Mouse (Mus musculus): ENCODE data around the gene Psmd8. TPM values are rescaled to one million over a fixed set of nuclear protein-coding genes. Genes with fewer than 3 reads are reported as not detected.
"Not testable (repeated sequence)": the region's sequence is repeated elsewhere in the genome, so short reads cannot be mapped to it uniquely, and the experiment has no call there.

Gene Psmd8
- polyA plus RNA-seq, 1 experiment from 2014 or later: 287 TPM

DNA sequence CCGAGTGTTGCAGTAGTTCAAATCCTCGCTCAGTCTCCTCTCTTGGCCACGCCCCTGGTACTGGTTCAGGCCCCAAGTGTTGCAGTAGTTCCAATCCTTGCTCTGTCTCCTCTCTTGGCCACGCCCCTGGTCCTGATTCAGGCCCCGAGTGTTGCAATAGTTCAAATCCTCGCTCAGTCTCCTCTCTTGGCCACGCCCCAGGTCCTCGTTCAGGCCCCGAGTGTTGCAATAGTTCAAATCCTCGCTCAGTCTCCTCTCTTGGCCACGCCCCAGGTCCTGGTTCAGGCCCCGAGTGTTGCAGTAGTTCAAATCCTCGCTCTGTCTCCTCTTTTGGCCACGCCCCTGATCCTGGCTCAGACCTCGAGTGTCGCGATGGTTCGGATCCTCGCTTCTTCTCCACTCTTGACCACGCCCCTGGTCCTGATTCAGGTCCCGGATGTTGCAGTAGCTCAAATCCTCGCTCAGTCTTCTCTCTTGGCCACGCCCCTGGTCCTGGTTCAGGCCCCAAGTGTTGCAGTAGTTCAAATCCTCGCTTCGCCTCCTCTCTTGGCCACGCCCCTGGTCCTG is 31.8 kb upstream of the Psmd8 start:
- Histone ChIP-seq H3K27me3 (ENCODE audit: control insufficient read depth, insufficient read depth, low read depth, low read length) (no peaks in the 10 kb centered on the region), H3K4me2 (ENCODE audit: low read length) (peak overlapping the region; percentile 58), H3K4me1 (ENCODE audit: control insufficient read depth, insufficient read depth, low read length) (peaks cover 8% of the 10 kb centered on the region), H3K9ac (ENCODE audit: low read depth, low read length) (no peak overlapping the region), H3K27ac (ENCODE audit: low read length) (no peak overlapping the region), H3K4me3 (ENCODE audit: low read depth, low read length) (peak overlapping the region; percentile 31), H3K36me3 (ENCODE audit: control insufficient read depth, insufficient read depth, low read length) (no peaks in the 10 kb centered on the region), H3K9me3 (replicated peaks; ENCODE audit: control insufficient read depth, low read length, poor library complexity, severe bottlenecking) (no peaks in the 10 kb centered on the region)
- 15% methylated on average over 26 of the region's 26 CpGs for WGBS
- no peak for ATAC-seq

GRCm38 (mm10) chr7:29211415-29212198 is 31.1 kb upstream of the Psmd8 start:
- peaks cover 8% of the 10 kb centered on the region for H3K4me1 ChIP-seq (ENCODE audit: control insufficient read depth, insufficient read depth, low read length)
- H3K27me3 ChIP-seq (ENCODE audit: control insufficient read depth, insufficient read depth, low read depth, low read length): no peaks in the 10 kb centered on the region
- ATAC-seq: 0 out of 2 replicates have a peak, but pooled peaks have one; percentile 22
- H3K9ac ChIP-seq (ENCODE audit: low read depth, low read length): no peak overlapping the region
- H3K27ac ChIP-seq (ENCODE audit: low read length): no peak overlapping the region
- peak overlapping the region; percentile 29 for H3K4me3 ChIP-seq (ENCODE audit: low read depth, low read length)
- WGBS: 6% methylated on average over 34 of the region's 34 CpGs
- peak overlapping the region; percentile 58 for H3K4me2 ChIP-seq (ENCODE audit: low read length)
- no peaks in the 10 kb centered on the region for H3K36me3 ChIP-seq (ENCODE audit: control insufficient read depth, insufficient read depth, low read length)
- no peaks in the 10 kb centered on the region for H3K9me3 ChIP-seq (replicated peaks; ENCODE audit: control insufficient read depth, low read length, poor library complexity, severe bottlenecking)

DNA sequence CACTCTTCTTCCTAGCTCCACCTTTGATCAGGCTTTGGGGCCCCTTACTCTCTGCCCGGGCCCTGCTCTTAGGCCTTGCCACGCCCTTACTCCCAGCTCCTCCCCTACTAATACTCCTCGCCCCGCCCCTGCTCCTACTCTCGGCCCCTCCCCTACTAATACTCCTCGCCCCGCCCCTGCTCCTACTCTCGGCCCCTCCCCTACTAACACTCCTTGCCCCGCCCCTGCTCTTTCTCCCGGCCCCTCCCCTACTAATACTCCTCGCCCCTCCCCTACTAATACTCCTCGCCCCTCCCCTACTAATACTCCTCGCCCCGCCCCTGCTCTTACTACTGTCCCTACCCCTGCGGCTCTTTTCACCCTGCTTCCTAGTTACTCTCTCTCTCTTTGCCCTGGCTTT is 30.5 kb upstream of the Psmd8 start:
- not testable (repeated sequence) for H3K27ac ChIP-seq (ENCODE audit: low read length); H3K27me3 ChIP-seq (ENCODE audit: control insufficient read depth, insufficient read depth, low read depth, low read length); H3K4me1 ChIP-seq (ENCODE audit: control insufficient read depth, insufficient read depth, low read length); H3K9me3 ChIP-seq (replicated peaks; ENCODE audit: control insufficient read depth, low read length, poor library complexity, severe bottlenecking); H3K9ac ChIP-seq (ENCODE audit: low read depth, low read length); H3K36me3 ChIP-seq (ENCODE audit: control insufficient read depth, insufficient read depth, low read length); ATAC-seq
- Histone ChIP-seq H3K4me2 (ENCODE audit: low read length) (peak overlapping the region; percentile 58), H3K4me3 (ENCODE audit: low read depth, low read length) (peak overlapping the region; percentile 29)
- 16% methylated on average over 15 of the region's 15 CpGs for WGBS

GRCm38 (mm10) chr7:29202577-29202976 is 22.1 kb upstream of the Psmd8 start:
- no peak for ATAC-seq
- Histone ChIP-seq H3K36me3 (ENCODE audit: control insufficient read depth, insufficient read depth, low read length) (no peaks in the 10 kb centered on the region), H3K27me3 (ENCODE audit: control insufficient read depth, insufficient read depth, low read depth, low read length) (no peaks in the 10 kb centered on the region), H3K4me3 (ENCODE audit: low read depth, low read length) (no peak overlapping the region), H3K27ac (ENCODE audit: low read length) (no peak overlapping the region), H3K9me3 (replicated peaks; ENCODE audit: control insufficient read depth, low read length, poor library complexity, severe bottlenecking) (no peaks in the 10 kb centered on the region), H3K4me2 (ENCODE audit: low read length) (no peak overlapping the region), H3K9ac (ENCODE audit: low read depth, low read length) (no peak overlapping the region), H3K4me1 (ENCODE audit: control insufficient read depth, insufficient read depth, low read length) (no peaks in the 10 kb centered on the region)
- WGBS: 85% methylated on average over 6 of the region's 6 CpGs

GRCm38 (mm10) chr7:29194230-29194629 is 13.7 kb upstream of the Psmd8 start:
- H3K27me3 ChIP-seq (ENCODE audit: control insufficient read depth, insufficient read depth, low read depth, low read length); ATAC-seq; H3K4me3 ChIP-seq (ENCODE audit: low read depth, low read length); H3K9me3 ChIP-seq (replicated peaks; ENCODE audit: control insufficient read depth, low read length, poor library complexity, severe bottlenecking); H3K36me3 ChIP-seq (ENCODE audit: control insufficient read depth, insufficient read depth, low read length); H3K27ac ChIP-seq (ENCODE audit: low read length); H3K4me2 ChIP-seq (ENCODE audit: low read length); H3K9ac ChIP-seq (ENCODE audit: low read depth, low read length); H3K4me1 ChIP-seq (ENCODE audit: control insufficient read depth, insufficient read depth, low read length): not testable (repeated sequence)
- WGBS: 100% methylated on average over 1 of the region's 1 CpGs

DNA sequence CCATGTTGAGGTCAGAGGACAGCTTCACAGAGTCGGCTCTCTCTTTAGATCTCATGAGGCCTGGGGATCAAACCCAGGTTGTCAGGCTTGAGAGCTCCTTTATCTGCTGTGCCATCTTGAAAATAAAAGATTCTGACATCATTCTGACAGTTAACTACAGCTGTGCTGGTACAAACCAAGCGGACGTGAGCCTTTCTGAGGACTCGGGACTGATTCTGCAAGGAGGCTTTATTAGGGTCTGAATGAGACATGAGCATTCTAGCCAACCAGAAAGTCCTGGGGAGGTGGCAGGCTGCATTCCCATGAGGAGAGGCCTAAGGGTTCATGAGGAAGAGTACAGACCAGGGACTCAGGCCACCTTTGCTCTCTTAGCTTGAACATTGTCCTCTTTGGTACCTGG is 822 bp upstream of the Psmd8 start:
- ATAC-seq; H3K4me2 ChIP-seq (ENCODE audit: low read length); H3K9me3 ChIP-seq (replicated peaks; ENCODE audit: control insufficient read depth, low read length, poor library complexity, severe bottlenecking); H3K36me3 ChIP-seq (ENCODE audit: control insufficient read depth, insufficient read depth, low read length); H3K9ac ChIP-seq (ENCODE audit: low read depth, low read length); H3K4me3 ChIP-seq (ENCODE audit: low read depth, low read length); H3K27me3 ChIP-seq (ENCODE audit: control insufficient read depth, insufficient read depth, low read depth, low read length): not testable (repeated sequence)
- Histone ChIP-seq H3K27ac (ENCODE audit: low read length) (peak overlapping the region; percentile 61), H3K4me1 (ENCODE audit: control insufficient read depth, insufficient read depth, low read length) (peaks cover 17% of the 10 kb centered on the region)
- WGBS: 93% methylated on average over 4 of the region's 4 CpGs

DNA sequence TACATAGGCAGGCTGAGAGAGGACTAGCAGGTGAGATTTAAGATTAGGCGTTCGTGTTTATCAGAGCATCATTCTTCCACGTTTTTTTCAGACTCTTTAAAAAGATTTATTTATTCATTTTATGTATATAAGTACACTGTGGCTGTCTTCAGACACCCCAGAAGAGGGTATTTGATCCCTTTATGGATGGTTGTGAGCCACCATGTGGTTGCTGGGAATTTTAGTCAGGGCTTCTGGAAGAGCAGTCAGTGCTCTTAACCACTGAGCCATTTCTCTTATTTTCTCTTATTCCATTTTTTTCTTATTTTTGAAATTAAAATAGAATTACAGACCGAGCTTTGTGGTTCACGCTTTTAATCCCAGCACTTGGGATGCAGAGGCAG is 344 bp upstream of the Psmd8 start:
- Histone ChIP-seq H3K9ac (ENCODE audit: low read depth, low read length) (no peak overlapping the region), H3K27ac (ENCODE audit: low read length) (peak overlapping the region; percentile 61), H3K4me3 (ENCODE audit: low read depth, low read length) (peak overlapping the region; percentile 65), H3K4me2 (ENCODE audit: low read length) (peak overlapping the region; percentile 38), H3K36me3 (ENCODE audit: control insufficient read depth, insufficient read depth, low read length) (peaks cover 6% of the 10 kb centered on the region), H3K27me3 (ENCODE audit: control insufficient read depth, insufficient read depth, low read depth, low read length) (no peaks in the 10 kb centered on the region), H3K4me1 (ENCODE audit: control insufficient read depth, insufficient read depth, low read length) (peaks cover 17% of the 10 kb centered on the region), H3K9me3 (replicated peaks; ENCODE audit: control insufficient read depth, low read length, poor library complexity, severe bottlenecking) (no peaks in the 10 kb centered on the region)
- peak; percentile 55 for ATAC-seq
- 42% methylated on average over 5 of the region's 5 CpGs for WGBS

- H3K4me3 ChIP-seq (ENCODE audit: low read depth, low read length): peak overlapping the region; percentile 65
- WGBS: 56% methylated on average over 7 of the region's 7 CpGs
- peak overlapping the region; percentile 72 for H3K9ac ChIP-seq (ENCODE audit: low read depth, low read length)
- peak overlapping the region; percentile 82 for H3K4me2 ChIP-seq (ENCODE audit: low read length)
- H3K4me1 ChIP-seq (ENCODE audit: control insufficient read depth, insufficient read depth, low read length): peaks cover 17% of the 10 kb centered on the region
- peaks cover 21% of the 10 kb centered on the region for H3K36me3 ChIP-seq (ENCODE audit: control insufficient read depth, insufficient read depth, low read length)
- no peak for ATAC-seq
- H3K27ac ChIP-seq (ENCODE audit: low read length): no peak overlapping the region
- peaks cover 5% of the 10 kb centered on the region; the same call in 1 of the 2 replicates for H3K27me3 ChIP-seq (ENCODE audit: control insufficient read depth, insufficient read depth, low read depth, low read length)
- no peaks in the 10 kb centered on the region for H3K9me3 ChIP-seq (replicated peaks; ENCODE audit: control insufficient read depth, low read length, poor library complexity, severe bottlenecking)
Observed at GRCm38 (mm10) chr7:29179323-29179722, 1.2 kb downstream of the Psmd8 start.

DNA sequence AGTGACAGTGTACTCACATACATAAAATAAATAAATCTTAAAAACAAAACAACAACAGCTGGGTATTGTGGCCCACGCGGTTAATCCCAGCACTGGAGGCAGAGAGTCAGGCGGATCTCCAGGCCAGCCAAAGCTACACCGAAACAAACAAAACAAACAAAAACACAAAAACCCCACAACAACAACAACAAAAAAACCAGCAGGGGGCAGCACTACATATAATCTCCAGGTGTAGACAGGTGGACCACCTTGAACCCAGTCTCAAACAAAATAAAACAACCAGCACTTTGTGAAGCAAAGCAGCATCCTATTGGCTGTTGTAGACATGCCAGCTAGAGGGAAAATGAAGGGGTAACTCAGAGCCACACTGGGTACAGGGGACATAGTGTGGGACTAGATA is 2.4 kb downstream of the Psmd8 start:
- 85% methylated on average over 4 of the region's 4 CpGs for WGBS
- H3K36me3 ChIP-seq (ENCODE audit: control insufficient read depth, insufficient read depth, low read length): peaks cover 25% of the 10 kb centered on the region

More for the DNA sequence above, 2.4 kb downstream of the Psmd8 start:
- Histone ChIP-seq H3K27ac (ENCODE audit: low read length) (no peak overlapping the region), H3K9ac (ENCODE audit: low read depth, low read length) (no peak overlapping the region), H3K27me3 (ENCODE audit: control insufficient read depth, insufficient read depth, low read depth, low read length) (peaks cover 16% of the 10 kb centered on the region), H3K9me3 (replicated peaks; ENCODE audit: control insufficient read depth, low read length, poor library complexity, severe bottlenecking) (no peaks in the 10 kb centered on the region), H3K4me1 (ENCODE audit: control insufficient read depth, insufficient read depth, low read length) (peaks cover 17% of the 10 kb centered on the region), H3K4me3 (ENCODE audit: low read depth, low read length) (no peak overlapping the region), H3K4me2 (ENCODE audit: low read length) (no peak overlapping the region)
- no peak for ATAC-seq

Data from midbrain, embryonic 16.5 days (tissue).